Mouse (Mus musculus) kidney, postnatal 0 days (tissue): ENCODE measurements around the gene Ttbk1. TPM values are rescaled to one million over a fixed set of nuclear protein-coding genes. Genes with fewer than 3 reads are reported as not detected.

Source experiments
- ATAC-seq: fragments of 200-750 bp; cut with Nextera tagmentation; replicated peaks from 2 replicates; pipeline ENCODE4 v1.8.0; 2017; ENCODE audit warnings: low read depth, moderate number of reproducible peaks, moderate TSS enrichment, moderate library complexity; ENCODE audit not compliant: low FRiP score
- DNase-seq: peaks from one replicate; pipeline ENCODE4 v3.0.0-alpha.2; 2016; ENCODE audit warnings: low spot score
- H3K27ac ChIP-seq: fragments of 300-500 bp; sonication (generic); 2 replicates; pipeline ENCODE4 v1.5.1; 2014; ENCODE audit warnings: mild to moderate bottlenecking
- H3K27me3 ChIP-seq: fragments of 300-500 bp; sonication (generic); 2 replicates; pipeline ENCODE4 v1.6.1; 2014; ENCODE audit warnings: low read length, mixed read lengths; ENCODE audit not compliant: insufficient read depth
- H3K36me3 ChIP-seq: fragments of 300-500 bp; sonication (generic); 2 replicates; pipeline ENCODE4 v1.6.1; 2014; ENCODE audit warnings: low read length, mixed read lengths; ENCODE audit not compliant: insufficient read depth
- H3K4me1 ChIP-seq: fragments of 300-500 bp; sonication (generic); replicated peaks from 2 replicates; pipeline ENCODE4 v1.6.1; 2014; ENCODE audit warnings: antibody characterized with exemption, low read length, mixed read lengths; ENCODE audit not compliant: insufficient read depth
- H3K4me2 ChIP-seq: fragments of 300-500 bp; sonication (generic); 2 replicates; pipeline ENCODE4 v1.6.1; 2014; ENCODE audit warnings: mild to moderate bottlenecking, low read length, moderate library complexity, mixed read lengths
- H3K4me3 ChIP-seq: fragments of 300-500 bp; sonication (generic); replicated peaks from 2 replicates; pipeline ENCODE4 v1.5.1; 2014; ENCODE audit warnings: low read depth, low read length
- H3K9ac ChIP-seq: fragments of 300-500 bp; sonication (generic); 2 replicates; pipeline ENCODE4 v1.6.1; 2014; ENCODE audit warnings: low read depth, low read length
- H3K9me3 ChIP-seq: fragments of 300-500 bp; sonication (generic); replicated peaks from 2 replicates; pipeline ENCODE4 v1.6.1; 2016; ENCODE audit warnings: low read length, inconsistent platforms, mixed read lengths
- CTCF ChIP-seq: IDR thresholded peaks from 2 replicates; pipeline ENCODE4 v1.5.1; 2016; ENCODE audit warnings: antibody characterized with exemption, low read depth, mild to moderate bottlenecking, moderate library complexity
- WGBS: fragments of 180-500 bp; shearing (Covaris S2); extraction: QIAGEN DNeasy Blood & Tissue Kit; methylation state at CpG from one replicate; pipeline ENCODE4 v1.1.7; 2014; 5-methylcytosine and 5-hydroxymethylcytosine counted together
- polyA plus RNA-seq: library from polyadenylated mRNA; unstranded; fragments of >200 nt; fragmentation: Nextera tagmentation; extraction: Ambion mirVana; gene quantifications from 2 replicates; pipeline ENCODE4 v1.2.1, GENCODE M21; 2015

Ttbk1 gene
- polyA plus RNA-seq, 1 experiment from 2014 or later: 0.11 TPM

GRCm38 (mm10) chr17:46453302-46453948, 34.0 kb downstream of the Ttbk1 start:
- WGBS: 7% methylated on average over 13 of the region's 13 CpGs
- peaks cover 27% of the 10 kb centered on the region for H3K27me3 ChIP-seq
- no peak for DNase-seq
- H3K27ac ChIP-seq: no peak overlapping the region
- no peak for TF ChIP-seq CTCF
- ATAC-seq: 0 out of 2 replicates have a peak, but pooled peaks have one; percentile 8
- H3K36me3 ChIP-seq: no peaks in the 10 kb centered on the region
- peak overlapping the region; percentile 76; the same call in 1 of the 2 replicates for H3K4me2 ChIP-seq
- no peak overlapping the region for H3K9ac ChIP-seq
- peaks cover 12% of the 10 kb centered on the region; the same call in 1 of the 2 replicates for H3K4me1 ChIP-seq
- H3K4me3 ChIP-seq: no peak overlapping the region
- H3K9me3 ChIP-seq: no peaks in the 10 kb centered on the region

GRCm38 (mm10) chr17:46452683-46453082, 34.8 kb downstream of the Ttbk1 start:
- Histone ChIP-seq H3K4me1 (peaks cover 12% of the 10 kb centered on the region; the same call in 1 of the 2 replicates), H3K9ac (no peak overlapping the region), H3K4me2 (no peak overlapping the region), H3K27ac (no peak overlapping the region), H3K36me3 (no peaks in the 10 kb centered on the region), H3K27me3 (peaks cover 27% of the 10 kb centered on the region), H3K4me3 (no peak overlapping the region), H3K9me3 (no peaks in the 10 kb centered on the region)
- peak; percentile 55 for ATAC-seq
- no peak for TF ChIP-seq CTCF
- WGBS: 38% methylated on average over 5 of the region's 5 CpGs
- no peak for DNase-seq

GRCm38 (mm10) chr17:46446264-46446663, 41.2 kb downstream of the Ttbk1 start:
- Histone ChIP-seq H3K4me2 (no peak overlapping the region), H3K27me3 (peaks cover 21% of the 10 kb centered on the region), H3K9me3 (no peaks in the 10 kb centered on the region), H3K9ac (no peak overlapping the region), H3K36me3 (no peaks in the 10 kb centered on the region), H3K4me1 (no peaks in the 10 kb centered on the region; the same call in 1 of the 2 replicates), H3K4me3 (no peak overlapping the region), H3K27ac (no peak overlapping the region)
- 93% methylated on average over 16 of the region's 16 CpGs for WGBS
- DNase-seq (no peak), ATAC-seq (no peak)
- no peak for TF ChIP-seq CTCF

GRCm38 (mm10) chr17:46444839-46445579, 42.5 kb downstream of the Ttbk1 start:
- TF ChIP-seq CTCF: no peak
- peak overlapping the region; percentile 82 for H3K4me2 ChIP-seq
- peaks cover 21% of the 10 kb centered on the region for H3K27me3 ChIP-seq
- peak overlapping the region; percentile 53; the same call in 1 of the 2 replicates for H3K9ac ChIP-seq
- H3K4me3 ChIP-seq: peak overlapping the region; percentile 33
- H3K9me3 ChIP-seq: no peaks in the 10 kb centered on the region
- H3K36me3 ChIP-seq: no peaks in the 10 kb centered on the region
- 0 out of 2 replicates have a peak, but pooled peaks have one; percentile 10 for ATAC-seq
- DNase-seq: no peak
- H3K27ac ChIP-seq: no peak overlapping the region
- H3K4me1 ChIP-seq: no peaks in the 10 kb centered on the region; the same call in 1 of the 2 replicates
- WGBS: 3% methylated on average over 50 of the region's 50 CpGs

- Histone ChIP-seq H3K4me3 (no peak overlapping the region), H3K27ac (no peak overlapping the region), H3K9ac (no peak overlapping the region), H3K4me2 (no peak overlapping the region), H3K36me3 (no peaks in the 10 kb centered on the region), H3K27me3 (peaks cover 7% of the 10 kb centered on the region; the same call in 1 of the 2 replicates), H3K4me1 (no peaks in the 10 kb centered on the region), H3K9me3 (no peaks in the 10 kb centered on the region)
- no peak for ATAC-seq
- no peak for DNase-seq
- no peak for TF ChIP-seq CTCF
- 90% methylated on average over 10 of the region's 10 CpGs for WGBS
Measured at GRCm38 (mm10) chr17:46439176-46439575, 48.3 kb downstream of the Ttbk1 start.

GRCm38 (mm10) chr17:46438298-46438873, 49.1 kb downstream of the Ttbk1 start, which contains the start of gene Slc22a7:
Slc22a7 (minus strand) TSS chr17:46438457.
- Histone ChIP-seq H3K4me3 (no peak within 1 kb of the TSS), H3K4me2 (no peak within 1 kb of the TSS), H3K27ac (no peak within 1 kb of the TSS), H3K9ac (no peak within 1 kb of the TSS), H3K4me1 (0 out of 2 replicates have a peak, but pooled peaks cover 4% of the 10 kb centered on the region), H3K27me3 (peaks cover 4% of the 10 kb centered on the region; the same call in 1 of the 2 replicates), H3K36me3 (no peaks in the 10 kb centered on the region), H3K9me3 (no peaks in the 10 kb centered on the region)
- DNase-seq (no peak), ATAC-seq (peak; percentile 79)
- WGBS: 81% methylated on average over 4 of the region's 4 CpGs
- no peak for TF ChIP-seq CTCF
